Mouse (Mus musculus): ENCODE results near the gene Ccrl2. TPM values are rescaled to one million over a fixed set of nuclear protein-coding genes. Genes with fewer than 3 reads are reported as not detected.

Gene Ccrl2
- polyA plus RNA-seq, 1 experiment from 2014 or later: 49.0 TPM

GRCm38 (mm10) chr9:111095710-111096109, 38.4 kb upstream of the Ccrl2 start:
- H3K9ac ChIP-seq (replicated peaks; ENCODE audit: low read depth): no peak overlapping the region
- no peak overlapping the region for H3K27ac ChIP-seq (ENCODE audit: low read length)
- no peak for TF ChIP-seq EP300 (IDR thresholded peaks at IDR 0.05)
- no peak for TF ChIP-seq CTCF (IDR thresholded peaks at IDR 0.05)
- no peaks in the 10 kb centered on the region for H3K27me3 ChIP-seq (replicated peaks; ENCODE audit: insufficient read depth, low read length)
- no peak for DNase-seq (ENCODE audit: low spot score)
- H3K9me3 ChIP-seq (ENCODE audit: low read length): no peaks in the 10 kb centered on the region
- no peak for ATAC-seq
- H3K36me3 ChIP-seq (ENCODE audit: insufficient read depth, low read length): no peaks in the 10 kb centered on the region
- WGBS: 69% methylated on average over 7 of the region's 7 CpGs
- H3K4me3 ChIP-seq (ENCODE audit: low read depth, low read length): no peak overlapping the region
- no peak overlapping the region for H3K4me2 ChIP-seq (replicated peaks; ENCODE audit: low read depth, low read length)
- 0 out of 2 replicates have a peak, but pooled peaks cover 4% of the 10 kb centered on the region for H3K4me1 ChIP-seq (ENCODE audit: insufficient read depth, low read depth, low read length)

- Histone ChIP-seq H3K27me3 (replicated peaks; ENCODE audit: insufficient read depth, low read length) (no peaks in the 10 kb centered on the region), H3K9ac (replicated peaks; ENCODE audit: low read depth) (no peak overlapping the region), H3K4me2 (replicated peaks; ENCODE audit: low read depth, low read length) (no peak overlapping the region), H3K27ac (ENCODE audit: low read length) (0 out of 2 replicates have a peak overlapping the region, but pooled peaks have one; percentile 9), H3K9me3 (ENCODE audit: low read length) (no peaks in the 10 kb centered on the region), H3K4me3 (ENCODE audit: low read depth, low read length) (no peak overlapping the region), H3K36me3 (ENCODE audit: insufficient read depth, low read length) (no peaks in the 10 kb centered on the region), H3K4me1 (ENCODE audit: insufficient read depth, low read depth, low read length) (0 out of 2 replicates have a peak, but pooled peaks cover 4% of the 10 kb centered on the region)
- TF ChIP-seq CTCF (IDR thresholded peaks at IDR 0.05) (no peak), EP300 (IDR thresholded peaks at IDR 0.05) (0 out of 2 replicates have a peak, but pooled peaks have one; percentile 43)
- no peak for ATAC-seq
- 48% methylated on average over 5 of the region's 5 CpGs for WGBS
- no peak for DNase-seq (ENCODE audit: low spot score)
Measured at GRCm38 (mm10) chr9:111094626-111095025, 37.3 kb upstream of the Ccrl2 start.

- 0 out of 2 replicates have a peak, but pooled peaks cover 4% of the 10 kb centered on the region for H3K4me1 ChIP-seq (ENCODE audit: insufficient read depth, low read depth, low read length)
- DNase-seq (ENCODE audit: low spot score) (peak; percentile 77), ATAC-seq (no peak)
- no peaks in the 10 kb centered on the region for H3K27me3 ChIP-seq (replicated peaks; ENCODE audit: insufficient read depth, low read length)
- H3K4me3 ChIP-seq (ENCODE audit: low read depth, low read length): no peak overlapping the region
- no peaks in the 10 kb centered on the region for H3K9me3 ChIP-seq (ENCODE audit: low read length)
- no peaks in the 10 kb centered on the region for H3K36me3 ChIP-seq (ENCODE audit: insufficient read depth, low read length)
- TF ChIP-seq EP300 (IDR thresholded peaks at IDR 0.05) (no peak), CTCF (IDR thresholded peaks at IDR 0.05) (peak; percentile 95)
- H3K4me2 ChIP-seq (replicated peaks; ENCODE audit: low read depth, low read length): no peak overlapping the region
- H3K27ac ChIP-seq (ENCODE audit: low read length): no peak overlapping the region
- no peak overlapping the region for H3K9ac ChIP-seq (replicated peaks; ENCODE audit: low read depth)
- WGBS: 24% methylated on average over 5 of the region's 5 CpGs
Measured at GRCm38 (mm10) chr9:111093094-111093493, 35.8 kb upstream of the Ccrl2 start.

- Histone ChIP-seq H3K36me3 (ENCODE audit: insufficient read depth, low read length) (no peaks in the 10 kb centered on the region), H3K27ac (ENCODE audit: low read length) (no peak overlapping the region), H3K9ac (replicated peaks; ENCODE audit: low read depth) (no peak overlapping the region), H3K4me1 (ENCODE audit: insufficient read depth, low read depth, low read length) (0 out of 2 replicates have a peak, but pooled peaks cover 4% of the 10 kb centered on the region), H3K27me3 (replicated peaks; ENCODE audit: insufficient read depth, low read length) (no peaks in the 10 kb centered on the region), H3K4me2 (replicated peaks; ENCODE audit: low read depth, low read length) (no peak overlapping the region), H3K4me3 (ENCODE audit: low read depth, low read length) (no peak overlapping the region), H3K9me3 (ENCODE audit: low read length) (no peaks in the 10 kb centered on the region)
- ATAC-seq: no peak
- no peak for DNase-seq (ENCODE audit: low spot score)
- TF ChIP-seq EP300 (IDR thresholded peaks at IDR 0.05) (no peak), CTCF (IDR thresholded peaks at IDR 0.05) (no peak)
- WGBS: 64% methylated on average over 9 of the region's 9 CpGs
Measured at GRCm38 (mm10) chr9:111092657-111093056, 35.3 kb upstream of the Ccrl2 start.

- WGBS: 38% methylated on average over 7 of the region's 7 CpGs
Measured at GRCm38 (mm10) chr9:111088886-111089285, 31.6 kb upstream of the Ccrl2 start.

GRCm38 (mm10) chr9:111087960-111088359, 30.6 kb upstream of the Ccrl2 start:
- H3K4me1 ChIP-seq (ENCODE audit: insufficient read depth, low read depth, low read length): no peaks in the 10 kb centered on the region
- WGBS: 6% methylated on average over 5 of the region's 5 CpGs
- TF ChIP-seq EP300 (IDR thresholded peaks at IDR 0.05) (peak; percentile 37; the same call in 1 of the 2 replicates), CTCF (IDR thresholded peaks at IDR 0.05) (no peak)
- H3K36me3 ChIP-seq (ENCODE audit: insufficient read depth, low read length): no peaks in the 10 kb centered on the region
- no peak overlapping the region for H3K27ac ChIP-seq (ENCODE audit: low read length)
- no peak for DNase-seq (ENCODE audit: low spot score)
- no peaks in the 10 kb centered on the region for H3K9me3 ChIP-seq (ENCODE audit: low read length)
- H3K4me2 ChIP-seq (replicated peaks; ENCODE audit: low read depth, low read length): no peak overlapping the region
- no peak overlapping the region for H3K4me3 ChIP-seq (ENCODE audit: low read depth, low read length)
- ATAC-seq: peak; percentile 58
- H3K27me3 ChIP-seq (replicated peaks; ENCODE audit: insufficient read depth, low read length): no peaks in the 10 kb centered on the region
- no peak overlapping the region for H3K9ac ChIP-seq (replicated peaks; ENCODE audit: low read depth)

More at GRCm38 (mm10) chr9:111088886-111089285, 31.6 kb upstream of the Ccrl2 start:
- DNase-seq (ENCODE audit: low spot score) (peak; percentile 54), ATAC-seq (no peak)
- Histone ChIP-seq H3K27me3 (replicated peaks; ENCODE audit: insufficient read depth, low read length) (no peaks in the 10 kb centered on the region), H3K4me3 (ENCODE audit: low read depth, low read length) (no peak overlapping the region), H3K36me3 (ENCODE audit: insufficient read depth, low read length) (no peaks in the 10 kb centered on the region), H3K4me1 (ENCODE audit: insufficient read depth, low read depth, low read length) (no peaks in the 10 kb centered on the region), H3K9ac (replicated peaks; ENCODE audit: low read depth) (no peak overlapping the region), H3K4me2 (replicated peaks; ENCODE audit: low read depth, low read length) (no peak overlapping the region), H3K27ac (ENCODE audit: low read length) (no peak overlapping the region), H3K9me3 (ENCODE audit: low read length) (no peaks in the 10 kb centered on the region)
- TF ChIP-seq CTCF (IDR thresholded peaks at IDR 0.05): no peak
- no peak for TF ChIP-seq EP300 (IDR thresholded peaks at IDR 0.05)
